Mouse (Mus musculus) frontal cortex, postnatal 10 days (tissue): ENCODE results near the gene Slc48a1.
A peak's percentile ranks its signal among the peaks of the same experiment; 100 is the strongest.

Experiments used
- DNase-seq, 2 experiments: peaks; one replicate each; pipeline ENCODE4 v3.0.0; 2022; ENCODE audit warnings: low spot score in 2 of 2, mixed read lengths in 1 of 2

The Slc48a1 gene

DNA sequence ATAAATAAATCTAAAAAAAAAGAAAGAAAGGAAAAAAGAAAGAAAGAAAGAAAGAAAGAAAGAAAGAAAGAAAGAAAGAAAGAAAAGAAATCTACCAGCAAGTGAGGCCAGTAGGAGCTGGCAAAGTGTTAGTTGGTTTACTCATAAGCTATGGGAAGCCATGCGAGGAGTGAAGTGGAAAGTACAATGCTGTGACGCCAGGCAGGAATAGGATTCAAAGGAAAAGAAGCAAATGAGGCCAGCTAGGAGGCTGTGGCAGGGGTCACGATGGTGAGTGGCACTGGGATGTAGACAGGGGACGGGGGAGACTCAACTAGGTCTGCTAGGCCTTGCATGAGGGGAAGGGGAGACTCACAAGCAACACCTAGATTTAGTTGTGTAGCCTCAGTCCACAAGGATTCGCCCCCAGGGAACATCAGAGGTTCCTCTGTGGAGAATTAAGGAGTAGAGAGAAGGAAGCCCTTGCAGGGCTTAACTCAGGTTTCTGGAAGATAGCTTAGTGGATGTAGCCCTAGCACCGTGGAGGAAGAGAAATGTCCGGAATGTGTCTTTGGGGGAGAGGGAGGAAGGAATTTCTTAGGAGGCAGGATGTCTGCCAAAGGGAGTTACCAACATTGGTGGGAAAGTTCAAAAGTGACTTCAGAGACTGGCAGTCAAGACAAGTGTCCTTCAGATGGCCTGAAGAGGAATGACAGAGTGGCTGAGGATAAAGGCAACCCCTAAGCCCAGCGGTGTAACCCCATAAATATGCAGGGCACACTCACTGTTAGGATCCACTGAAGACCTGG lies at the start of gene Slc48a1:
Slc48a1 (plus strand) TSS at position 210 of the 788 bp plus-strand sequence.
- DNase-seq, result no peak

DNA sequence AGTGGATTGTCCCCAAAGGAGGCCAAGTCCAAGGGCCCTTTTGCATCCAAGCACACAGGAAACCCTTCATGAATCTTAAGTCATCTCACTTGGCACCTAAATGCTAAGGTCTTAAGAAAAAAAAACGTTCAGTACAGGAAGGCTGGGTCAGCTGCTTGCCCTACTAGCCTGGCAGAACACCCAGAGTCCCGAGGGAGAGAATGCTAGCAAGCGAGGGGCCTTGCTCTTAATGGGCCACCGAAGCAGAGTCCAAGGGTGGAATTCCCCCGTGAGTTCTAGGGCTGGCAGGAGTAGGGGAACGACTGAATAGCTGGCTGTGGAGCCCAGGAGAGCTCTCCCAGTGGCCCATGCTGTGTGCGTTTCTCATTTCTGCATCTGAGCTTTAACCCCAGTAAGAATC lies 49.5 kb upstream of the Slc48a1 start:
- peak in 1 of 2 experiments; percentile 52 for DNase-seq

DNA sequence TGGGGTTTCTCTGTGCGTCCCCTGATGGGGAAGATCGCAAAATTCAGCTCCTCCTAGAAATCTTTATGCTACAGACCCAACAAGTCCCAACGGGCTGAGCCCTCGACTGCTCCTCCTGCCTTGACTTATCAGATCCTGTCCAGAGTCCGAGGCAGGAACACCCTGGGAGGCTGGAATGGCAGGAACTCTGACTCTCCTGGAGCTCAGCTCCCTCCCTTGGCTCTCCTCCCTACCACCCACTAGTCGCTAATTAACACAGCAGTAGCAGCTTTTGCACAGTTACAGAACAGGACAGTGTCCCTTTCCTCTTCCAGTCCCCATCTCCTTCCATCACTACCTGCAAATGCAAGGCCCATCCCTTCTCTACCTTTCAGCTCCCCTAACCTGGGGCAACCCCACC lies 48.0 kb upstream of the Slc48a1 start:
- no peak for DNase-seq

DNA sequence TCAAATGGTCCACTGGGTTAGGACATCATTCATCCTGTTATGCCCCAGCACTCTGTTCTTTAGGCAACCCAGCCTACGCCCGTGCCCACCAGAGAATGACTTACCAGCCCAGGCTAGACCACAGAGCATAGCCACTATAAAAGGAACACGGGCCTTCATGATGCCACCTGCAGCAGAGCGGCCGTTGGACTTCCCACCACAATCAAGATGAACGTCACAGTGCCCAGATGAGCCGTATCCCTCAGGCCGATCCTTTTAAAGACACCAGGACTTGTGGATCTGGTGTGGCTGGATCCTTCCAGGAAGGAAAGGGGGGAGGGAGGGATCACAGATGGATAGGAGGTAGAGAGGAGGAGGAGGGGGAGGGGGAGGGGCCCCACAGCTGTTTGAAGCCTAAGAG lies 47.2 kb upstream of the Slc48a1 start, which contains the start of gene Endou:
Endou (minus strand) TSS at position 229 of the 400 bp plus-strand sequence.
- DNase-seq, result no peak

DNA sequence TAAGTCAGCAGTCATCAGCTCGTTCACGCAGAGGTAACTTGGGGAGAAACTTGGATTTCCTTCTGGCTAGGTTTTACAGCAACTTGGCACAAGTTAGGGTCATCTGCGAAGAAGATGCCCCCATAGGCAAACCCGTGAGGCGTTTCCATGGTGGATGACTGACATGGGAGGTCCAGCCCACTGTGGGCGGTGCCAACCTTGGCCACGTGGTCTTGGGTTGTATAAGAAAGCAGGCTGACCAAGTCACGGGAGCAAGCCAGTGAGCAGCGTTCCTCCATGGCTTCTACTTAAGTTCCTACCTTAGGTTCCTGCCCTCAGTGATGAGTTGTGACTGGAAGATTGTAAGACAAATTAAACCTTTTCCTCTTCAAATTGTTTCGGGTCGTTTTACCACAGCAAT lies 46.3 kb upstream of the Slc48a1 start:
- DNase-seq, result no peak

DNA sequence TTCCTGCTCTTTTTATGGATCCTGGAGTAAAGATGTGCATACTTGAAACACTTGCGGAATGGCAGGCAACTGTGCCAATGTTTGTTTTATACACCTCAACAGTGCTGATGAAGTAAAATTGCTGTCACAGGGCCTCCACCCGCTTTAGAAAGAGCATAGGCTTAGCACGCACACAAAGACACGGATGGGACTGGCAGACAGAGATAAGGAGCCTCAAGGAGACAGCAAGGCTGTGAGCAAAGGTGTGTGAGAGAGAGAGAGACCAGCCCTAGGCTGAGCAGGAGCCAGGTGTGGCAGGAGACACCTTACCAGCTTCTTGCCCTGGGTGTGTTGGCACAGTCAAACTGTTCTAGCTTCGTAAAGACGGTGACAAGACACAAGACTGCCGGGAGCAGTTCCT lies 39.4 kb upstream of the Slc48a1 start:
- no peak for DNase-seq

DNA sequence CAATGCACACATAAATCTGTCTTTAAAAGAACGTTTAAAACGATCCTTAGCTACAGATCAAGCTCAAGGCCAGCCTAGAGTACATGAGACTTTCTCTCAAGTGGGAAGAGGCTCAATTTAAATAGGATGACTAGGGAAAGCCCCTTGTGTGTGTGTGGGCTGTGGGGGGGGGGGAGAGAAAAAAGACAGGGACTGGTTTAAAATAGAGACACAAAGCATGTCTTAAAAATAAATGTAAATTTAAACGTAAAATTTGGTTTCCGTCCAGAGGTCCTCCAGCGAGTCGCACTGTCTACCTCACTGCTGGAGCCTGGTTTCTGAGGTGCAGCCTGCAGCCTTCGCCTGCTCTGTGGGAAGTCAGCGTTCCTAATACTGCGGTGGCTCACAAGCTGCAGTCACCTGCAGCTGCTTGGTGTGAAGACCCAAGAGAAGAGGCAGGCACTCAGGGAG lies 38.0 kb upstream of the Slc48a1 start:
- DNase-seq, result no peak

DNA sequence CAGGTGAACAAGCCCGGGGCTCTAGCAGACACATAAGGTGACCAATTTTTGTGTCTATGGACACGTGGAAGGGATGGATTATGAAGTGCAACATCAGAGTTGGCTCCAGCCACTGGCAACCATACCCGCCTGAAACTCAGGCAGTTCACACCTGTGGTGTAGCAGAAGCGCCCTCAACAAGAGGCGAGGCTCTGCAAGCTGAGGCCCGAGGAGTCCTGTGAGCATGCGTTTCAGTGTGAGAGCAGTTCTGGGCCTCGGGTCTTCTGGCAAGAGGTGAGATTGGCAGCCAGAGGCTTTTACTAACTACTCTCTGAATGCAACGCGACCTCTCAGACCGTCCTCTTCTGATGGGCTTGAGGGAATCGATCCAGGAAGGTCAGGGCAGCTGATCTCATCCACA lies 36.7 kb upstream of the Slc48a1 start:
- DNase-seq, result no peak

DNA sequence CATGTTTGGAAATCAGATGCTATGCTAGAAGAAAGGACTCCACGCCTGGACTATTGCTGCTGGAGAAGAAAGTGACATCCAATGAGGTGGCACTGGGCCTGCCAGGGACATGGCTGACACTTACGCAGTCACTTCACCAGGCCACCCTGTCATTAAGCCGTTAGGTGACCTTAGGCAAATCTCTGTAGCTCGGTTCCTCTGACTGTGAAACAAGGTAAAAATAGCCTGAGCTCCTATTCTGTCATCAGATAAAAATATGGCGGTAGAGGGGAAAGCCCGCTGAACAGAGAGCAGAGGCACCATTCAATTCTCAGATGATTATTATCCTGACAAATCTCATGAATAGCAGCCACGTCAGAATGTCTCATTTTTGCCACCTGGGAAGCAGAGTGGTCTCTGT lies 36.2 kb upstream of the Slc48a1 start:
- no peak for DNase-seq

DNA sequence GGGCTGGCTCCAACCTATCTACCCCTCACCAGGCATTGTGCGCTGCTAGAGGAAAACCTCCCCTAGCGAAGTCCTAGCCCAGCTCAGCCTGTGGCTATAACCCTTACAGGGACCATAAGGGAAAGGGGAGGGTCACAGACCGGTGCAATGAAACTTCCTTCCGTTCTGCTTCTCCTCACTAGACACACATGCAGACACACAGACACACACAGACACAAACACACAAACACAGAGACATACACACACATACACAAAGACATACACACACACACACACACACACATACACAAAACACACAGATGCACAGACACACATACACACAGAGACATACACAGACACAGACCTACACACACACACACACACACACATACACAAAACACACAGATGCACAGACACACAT lies 35.7 kb upstream of the Slc48a1 start:
- no peak for DNase-seq

DNA sequence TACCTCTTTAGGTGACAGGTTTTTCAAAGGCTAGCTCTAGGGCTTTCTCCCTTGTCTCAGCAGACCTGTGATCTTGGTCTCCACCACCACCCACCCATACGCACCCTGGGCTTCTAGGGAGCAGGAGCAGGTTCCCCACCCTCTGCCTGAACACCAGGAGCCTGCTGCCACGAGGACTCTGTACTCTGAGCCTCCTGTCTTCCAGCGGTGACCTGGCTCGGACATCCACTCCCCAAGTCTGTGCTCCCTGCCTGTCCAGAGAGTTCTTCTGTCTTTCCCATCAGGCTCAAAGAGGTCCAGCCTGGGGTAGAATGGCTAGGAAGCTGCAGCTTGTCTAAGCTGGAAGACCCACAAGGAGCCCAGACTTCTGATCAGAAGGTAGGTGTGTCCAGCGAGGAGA lies 35.1 kb upstream of the Slc48a1 start:
- no peak for DNase-seq

DNA sequence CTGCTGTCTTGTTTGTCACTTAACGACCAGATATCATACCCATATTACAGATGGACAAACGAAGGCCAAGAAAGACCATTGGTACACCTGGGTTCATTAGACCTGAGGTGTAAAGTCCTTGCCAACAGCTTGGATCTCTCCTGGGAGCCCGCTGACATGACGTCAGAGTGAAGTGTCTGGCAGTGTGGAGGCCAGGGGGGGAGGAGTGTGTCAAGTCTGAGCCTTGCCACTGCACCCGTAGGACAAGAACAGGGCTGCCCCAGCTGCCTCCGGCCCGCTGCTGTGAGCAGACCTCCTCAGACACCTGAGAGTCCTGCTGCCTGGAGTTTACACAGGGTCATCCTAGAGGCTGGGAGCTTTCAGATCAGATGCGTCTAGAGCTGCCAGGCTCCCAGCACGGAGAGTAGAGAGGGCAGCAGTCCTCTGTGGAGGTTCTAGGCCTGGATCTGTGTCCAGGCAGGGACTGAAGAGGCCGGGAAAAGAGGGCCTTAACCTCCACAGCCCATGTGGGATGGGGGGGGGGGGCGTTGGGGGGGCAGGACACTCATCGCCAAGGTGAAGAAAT lies 34.3 kb upstream of the Slc48a1 start:
- no peak for DNase-seq

DNA sequence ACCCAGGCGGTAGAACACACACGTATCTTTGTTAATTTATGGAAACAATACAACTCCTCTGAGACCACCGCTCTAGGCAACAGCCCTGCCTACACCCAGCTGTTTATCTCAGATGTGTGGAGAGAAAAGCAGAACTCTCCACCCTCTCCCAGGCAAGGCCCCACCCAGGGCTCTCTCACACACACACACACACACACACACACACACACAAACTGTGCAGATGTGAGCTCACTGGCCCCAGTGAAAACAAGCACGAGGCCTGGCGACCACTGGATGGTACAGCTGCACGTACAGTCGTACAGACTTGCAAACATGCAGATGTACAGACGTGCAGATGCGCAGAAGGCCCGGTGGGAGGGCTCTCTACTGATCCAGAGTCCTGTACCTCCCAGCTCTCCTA lies 33.4 kb upstream of the Slc48a1 start:
- no peak for DNase-seq

DNA sequence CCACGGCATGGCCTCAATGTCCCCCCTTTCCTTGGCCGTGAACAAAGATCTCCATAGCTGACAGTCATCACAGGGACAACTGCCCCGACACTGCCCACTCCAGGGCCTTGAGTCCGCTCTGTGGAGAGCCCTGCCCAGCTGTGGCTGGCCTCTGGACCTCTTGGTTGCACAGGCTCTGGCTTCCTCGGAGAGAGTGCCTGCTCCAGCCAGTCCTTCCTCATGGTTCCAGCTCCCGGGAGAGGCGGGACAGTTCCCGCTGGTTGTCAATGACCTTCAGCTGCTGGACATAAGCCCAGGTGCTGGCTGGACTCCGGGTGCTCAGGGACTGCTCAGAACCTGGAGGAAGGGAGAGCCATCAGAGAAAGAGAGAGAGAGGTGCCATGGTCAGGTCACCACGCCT lies 33.0 kb upstream of the Slc48a1 start:
- no peak for DNase-seq

DNA sequence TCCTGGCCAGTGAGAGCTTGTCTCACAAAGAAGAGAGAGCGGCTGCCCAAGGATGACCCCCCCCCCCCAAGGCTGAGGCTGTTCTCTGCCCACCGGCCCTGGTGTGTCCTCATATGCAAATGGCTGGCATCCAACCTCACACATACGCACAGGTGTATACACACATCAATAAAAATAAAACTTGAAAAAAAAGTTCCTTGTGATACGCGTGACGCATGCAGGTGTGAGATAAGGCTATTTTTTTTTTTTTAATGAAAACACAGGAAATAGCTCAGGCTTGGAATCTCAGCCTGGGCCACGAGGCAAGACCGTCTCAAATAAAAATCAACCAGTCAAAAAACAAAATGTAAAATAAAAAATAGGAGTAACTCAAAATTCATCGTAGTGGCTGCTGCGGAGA lies 32.0 kb upstream of the Slc48a1 start:
- DNase-seq, result no peak

DNA sequence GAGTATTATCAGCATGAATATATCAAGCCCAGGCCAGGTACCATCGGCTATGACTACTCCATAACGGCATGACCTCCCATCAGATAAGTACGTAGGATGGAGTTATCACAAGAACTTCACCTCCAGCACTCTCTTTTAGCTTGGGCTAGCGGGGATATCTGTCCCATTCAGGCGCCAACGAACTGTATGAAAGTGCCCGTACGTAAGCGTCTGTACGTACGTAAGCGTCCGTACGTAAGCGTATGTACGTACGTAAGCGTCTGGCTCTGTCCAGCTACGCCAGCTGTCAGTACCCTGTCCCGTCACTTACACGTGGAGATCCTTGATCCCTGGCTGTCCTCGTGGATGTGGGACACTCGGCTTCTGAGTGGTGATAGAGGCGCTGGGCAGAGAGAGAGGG lies 31.6 kb upstream of the Slc48a1 start:
- no peak for DNase-seq

DNA sequence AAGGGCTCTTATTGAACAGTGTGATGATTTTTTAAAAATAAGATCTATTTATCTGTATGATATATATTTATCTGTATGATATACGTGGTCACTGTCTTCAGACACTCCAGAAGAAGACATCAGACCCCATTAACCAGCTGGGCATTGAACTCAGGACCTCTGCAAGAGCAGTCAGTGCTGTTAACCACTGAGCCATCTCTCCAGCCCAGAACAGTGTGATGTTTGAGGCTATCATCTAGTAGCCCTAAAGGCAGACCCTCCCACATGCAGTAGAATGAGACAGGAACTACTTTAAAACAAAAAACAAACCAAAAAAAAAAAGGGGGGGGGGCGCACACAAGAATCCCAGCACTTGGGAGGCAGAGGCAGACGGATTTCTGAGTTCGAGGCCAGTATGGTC lies 30.8 kb upstream of the Slc48a1 start:
- no peak for DNase-seq

DNA sequence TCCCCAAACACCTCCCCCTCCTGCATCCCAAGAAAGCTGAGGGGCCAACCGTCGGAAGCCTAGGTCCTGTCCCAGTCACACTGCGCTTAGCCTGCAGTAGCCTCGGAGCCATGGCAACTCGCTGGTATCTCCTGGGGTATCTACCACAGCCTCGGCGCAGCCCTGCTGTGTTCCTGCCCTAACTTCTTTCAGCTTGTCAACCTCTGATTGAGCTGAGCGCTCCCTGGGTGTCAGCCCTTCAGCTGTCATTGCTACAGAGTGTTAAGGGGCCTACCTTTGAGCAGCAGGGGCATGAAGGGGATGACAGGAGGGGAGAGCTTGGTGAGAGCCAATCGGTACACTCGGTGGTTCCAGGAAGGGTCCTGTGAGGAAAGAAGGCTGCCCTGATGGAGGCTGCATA lies 30.0 kb upstream of the Slc48a1 start:
- no peak for DNase-seq

DNA sequence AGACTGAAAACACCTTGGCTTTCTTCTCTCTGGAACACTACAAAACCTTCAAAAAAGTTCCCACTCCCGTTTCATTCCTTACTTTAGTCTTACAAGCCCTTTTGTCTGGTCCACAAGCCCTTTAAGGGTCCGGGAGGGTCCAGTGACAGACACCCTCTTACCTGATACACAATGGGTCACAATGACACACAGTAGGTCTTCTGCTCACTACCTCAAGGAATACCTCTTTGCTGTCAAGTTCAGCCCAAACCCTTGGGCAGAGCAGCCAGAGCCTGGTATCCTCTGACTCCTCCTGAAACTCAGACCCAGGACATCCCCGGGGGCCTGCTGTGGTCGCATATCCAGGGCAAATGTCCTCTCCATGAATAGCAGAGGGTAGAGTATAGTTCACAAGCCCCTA lies 29.4 kb upstream of the Slc48a1 start:
- DNase-seq, result no peak

DNA sequence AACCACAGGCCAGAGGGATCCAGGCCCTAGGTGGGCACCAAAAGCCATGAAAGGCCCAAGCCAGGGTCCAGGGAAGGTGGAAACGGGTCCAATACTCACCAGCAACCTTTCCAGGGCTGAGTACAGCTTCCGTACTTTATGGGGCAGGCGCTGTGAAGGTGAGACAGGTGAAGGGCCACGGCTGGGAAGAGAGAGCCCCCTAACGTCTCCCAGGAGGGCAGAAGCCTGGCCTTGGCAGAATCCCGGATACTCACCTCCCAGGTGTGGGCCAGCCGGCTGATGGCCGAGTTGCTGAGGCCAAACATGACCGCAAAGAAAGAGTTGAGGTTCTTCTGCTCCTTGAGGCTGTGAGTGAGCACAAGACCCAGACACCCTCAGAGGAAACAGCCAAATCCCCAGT lies 28.9 kb upstream of the Slc48a1 start:
- no peak for DNase-seq

DNA sequence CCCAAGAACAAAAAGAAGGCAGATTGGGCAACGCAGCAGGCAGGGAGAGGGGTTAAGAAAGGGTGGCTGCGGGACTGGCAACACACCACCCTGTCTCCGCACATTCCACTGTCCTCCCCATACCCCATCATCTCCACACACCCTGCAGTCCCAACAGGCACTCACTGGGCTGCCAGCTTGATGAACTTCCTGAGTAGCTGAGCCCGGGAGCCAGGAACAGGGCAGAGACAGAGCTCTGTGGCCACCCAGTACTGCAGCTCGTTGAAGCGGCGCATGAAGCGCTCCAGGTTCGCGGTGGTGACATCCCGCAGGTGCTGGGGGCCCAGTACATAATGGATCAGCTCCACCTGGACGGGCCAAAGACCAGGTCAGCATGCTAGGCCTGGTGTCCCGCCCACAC lies 28.5 kb upstream of the Slc48a1 start:
- no peak for DNase-seq

DNA sequence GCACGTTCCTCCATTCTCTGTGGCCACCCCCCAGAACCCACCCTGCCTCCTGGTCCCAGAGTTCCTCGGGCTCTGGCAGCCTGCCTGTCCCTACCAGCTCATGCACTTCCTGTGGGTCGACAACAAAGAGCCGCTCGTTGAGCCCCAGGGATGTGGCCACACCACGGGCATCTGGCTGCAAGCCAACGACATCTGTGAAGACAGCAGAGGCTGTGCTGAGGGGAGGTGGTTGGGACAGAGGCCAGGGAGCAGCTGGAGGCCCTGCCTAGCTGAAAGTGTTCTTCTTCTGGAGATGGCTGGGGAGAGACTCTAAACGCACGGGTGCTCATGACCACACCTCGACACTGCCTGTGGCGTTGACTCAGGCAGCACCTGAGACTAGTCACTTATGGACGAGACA lies 27.6 kb upstream of the Slc48a1 start:
- peak; percentile 87 to 91 for DNase-seq

DNA sequence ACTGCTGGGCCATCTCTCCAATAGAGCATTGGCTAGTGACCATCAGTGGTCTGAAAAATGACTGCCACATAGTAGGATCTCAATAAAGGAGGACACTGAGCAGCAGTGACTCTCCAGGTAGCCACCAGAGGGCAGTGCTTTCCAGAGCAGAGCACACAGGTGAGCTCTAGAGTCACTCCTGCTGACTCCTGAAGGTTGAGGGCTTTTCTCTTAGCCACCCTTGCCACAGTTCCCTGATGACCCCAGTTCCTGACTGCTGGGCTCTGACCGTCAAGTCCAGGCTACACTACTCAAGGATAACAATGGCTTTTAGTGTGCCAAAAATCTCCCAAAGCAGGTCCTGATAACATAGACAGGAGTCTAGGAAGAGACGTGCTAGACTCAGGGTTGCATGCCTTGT lies 26.6 kb upstream of the Slc48a1 start:
- DNase-seq, result no peak

DNA sequence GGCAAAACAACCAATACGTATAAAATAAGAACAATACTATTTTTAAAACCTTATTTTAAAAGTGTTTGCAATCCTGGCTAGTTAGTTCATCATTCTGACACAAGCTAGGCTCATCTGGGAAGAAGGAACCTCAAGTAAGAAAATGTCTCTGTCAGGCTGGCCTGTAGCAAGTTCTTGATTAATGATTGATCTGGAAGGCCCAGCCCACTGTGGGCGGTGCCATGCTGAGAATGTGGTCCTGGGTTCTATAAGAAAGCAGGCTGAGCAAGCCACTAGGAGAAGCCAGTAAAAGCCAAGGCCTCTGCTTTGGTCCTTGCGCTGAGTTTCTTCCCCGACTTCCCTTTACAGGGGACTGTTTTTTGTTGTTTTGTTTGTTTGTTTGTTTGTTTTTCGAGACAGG lies 25.8 kb upstream of the Slc48a1 start:
- DNase-seq, result no peak
